32 mouse cellular contexts compared by ENCODE assay signal in the genomic region with DNA sequence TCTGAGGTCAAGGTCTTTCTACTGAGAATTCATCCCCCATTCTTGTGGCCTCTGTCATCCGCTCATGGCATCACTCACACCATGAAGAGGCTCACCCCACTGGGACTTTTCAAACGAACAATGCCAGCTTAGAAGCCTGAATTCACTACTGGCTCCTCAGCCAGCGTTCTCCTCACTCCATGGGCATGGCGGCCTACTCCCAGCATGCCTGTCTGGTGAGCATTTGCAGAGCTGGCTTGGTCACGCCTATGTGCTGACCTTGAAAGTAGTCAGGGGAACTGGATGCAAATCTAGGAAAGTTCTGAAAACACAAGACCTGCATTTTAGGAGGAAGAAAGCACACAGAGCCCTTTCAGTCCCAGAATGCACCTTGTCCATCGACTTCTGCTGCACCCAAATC.
"Had no signal": no experiment of that assay in that cellular context is flagged by ENCODE, and none has a peak within 500 bp of the region (broad histone marks: within the 10 kb centered on the region; RNA-seq: fewer than 3 reads in every experiment).

No protein-coding gene starts in this region.

- H3K27ac ChIP-seq: limb, embryonic 10.5 days; limb, embryonic 12.5 days; limb, embryonic 13.5 days; limb, embryonic 15.5 days; liver, embryonic 12.5 days; liver, embryonic 13.5 days; liver, embryonic 14.5 days; liver, embryonic 15.5 days; lung, embryonic 15.5 days; macrophage; midbrain, embryonic 10.5 days; midbrain, embryonic 12.5 days; midbrain, embryonic 13.5 days; neural tube, embryonic 12.5 days; neural tube, embryonic 13.5 days had no signal

- H3K9ac ChIP-seq: limb, embryonic 12.5 days; limb, embryonic 13.5 days; limb, embryonic 15.5 days; liver, embryonic 12.5 days; liver, embryonic 13.5 days; liver, embryonic 14.5 days; liver, embryonic 15.5 days; liver, postnatal 0 days; lung, embryonic 14.5 days; lung, embryonic 15.5 days; midbrain, embryonic 12.5 days; midbrain, embryonic 13.5 days; neural tube, embryonic 12.5 days; neural tube, embryonic 13.5 days had no signal

- H3K4me3 ChIP-seq: limb, embryonic 10.5 days; limb, embryonic 12.5 days; limb, embryonic 13.5 days; limb, embryonic 15.5 days; liver, embryonic 12.5 days; liver, embryonic 13.5 days; liver, embryonic 15.5 days; lung, embryonic 15.5 days; megakaryocyte, embryonic 14.5 days; midbrain, embryonic 10.5 days; midbrain, embryonic 12.5 days; midbrain, embryonic 13.5 days; myocyte; neural tube, embryonic 12.5 days; neural tube, embryonic 13.5 days had no signal

- DNase-seq: left cerebral cortex, postnatal 4 days; liver; liver, embryonic 13.5 days; liver, postnatal 0 days; lung, adult 18-20 months; lung, adult 2 months; lung, embryonic 14.5 days; lung, postnatal 10 days; lung, postnatal 14 days; lung, postnatal 36 days; lung, postnatal 4 days; midbrain, embryonic 14.5 days had no signal

- H3K27me3 ChIP-seq: limb, embryonic 13.5 days; limb, embryonic 15.5 days; liver, embryonic 12.5 days; liver, embryonic 13.5 days; liver, embryonic 15.5 days; lung, embryonic 15.5 days; megakaryocyte, embryonic 14.5 days; midbrain, embryonic 13.5 days; neural tube, embryonic 12.5 days; neural tube, embryonic 13.5 days had no signal

- H3K9me3 ChIP-seq: limb, embryonic 10.5 days; limb, embryonic 12.5 days; limb, embryonic 13.5 days; limb, embryonic 15.5 days; liver, embryonic 12.5 days; liver, embryonic 15.5 days; lung, embryonic 15.5 days; midbrain, embryonic 10.5 days; midbrain, embryonic 12.5 days; midbrain, embryonic 13.5 days; neural tube, embryonic 12.5 days; neural tube, embryonic 13.5 days had no signal

- H3K4me2 ChIP-seq: limb, embryonic 12.5 days; limb, embryonic 13.5 days; limb, embryonic 15.5 days; liver, embryonic 11.5 days; liver, embryonic 12.5 days; liver, embryonic 13.5 days; liver, embryonic 15.5 days; lung, embryonic 14.5 days; lung, embryonic 15.5 days; midbrain, embryonic 11.5 days; midbrain, embryonic 12.5 days; midbrain, embryonic 13.5 days; neural tube, embryonic 12.5 days; neural tube, embryonic 13.5 days had no signal

- ATAC-seq: liver, embryonic 12.5 days; liver, postnatal 0 days; lung, postnatal 0 days; midbrain, embryonic 13.5 days; midbrain, embryonic 16.5 days had no signal

- H3K36me3 ChIP-seq: limb, embryonic 10.5 days; limb, embryonic 12.5 days; limb, embryonic 13.5 days; limb, embryonic 15.5 days; liver, embryonic 12.5 days; liver, embryonic 13.5 days; liver, embryonic 15.5 days; lung, embryonic 15.5 days; midbrain, embryonic 10.5 days; midbrain, embryonic 12.5 days; midbrain, embryonic 13.5 days; neural tube, embryonic 12.5 days; neural tube, embryonic 13.5 days had no signal

- H3K4me1 ChIP-seq: limb, embryonic 10.5 days; limb, embryonic 12.5 days; limb, embryonic 13.5 days; limb, embryonic 15.5 days; midbrain, embryonic 10.5 days; midbrain, embryonic 12.5 days; midbrain, embryonic 13.5 days; neural tube, embryonic 12.5 days; neural tube, embryonic 13.5 days had no signal
